Mouse (Mus musculus) liver, embryonic 11.5 days (tissue): ENCODE results near the gene Mettl23. TPM values are rescaled to one million over a fixed set of nuclear protein-coding genes. Genes with fewer than 3 reads are reported as not detected.
A peak's percentile ranks its signal among the peaks of the same experiment; 100 is the strongest.

ENCODE experiments used
- ATAC-seq: fragments of 200-750 bp; cut with Nextera tagmentation; replicated peaks from 2 replicates; pipeline ENCODE4 v1.8.0; 2017; ENCODE audit warnings: moderate number of reproducible peaks, mild to moderate bottlenecking, moderate TSS enrichment, moderate library complexity; ENCODE audit not compliant: low FRiP score
- DNase-seq: peaks from one replicate; pipeline ENCODE4 v3.0.0-alpha.2; 2017; ENCODE audit warnings: low spot score
- H3K27ac ChIP-seq: fragments of 300-500 bp; sonication (generic); 2 replicates; pipeline ENCODE4 v1.5.1; 2014; ENCODE audit warnings: mild to moderate bottlenecking, low read depth, low read length, control low read depth
- H3K27me3 ChIP-seq: fragments of 300-500 bp; sonication (generic); replicated peaks from 2 replicates; pipeline ENCODE4 v1.6.1; 2014; ENCODE audit warnings: low read length, mixed read lengths; ENCODE audit not compliant: control insufficient read depth, insufficient read depth
- H3K36me3 ChIP-seq: fragments of 300-500 bp; sonication (generic); 2 replicates; pipeline ENCODE4 v1.6.1; 2014; ENCODE audit warnings: mild to moderate bottlenecking, low read length, moderate library complexity, mixed read lengths; ENCODE audit not compliant: control insufficient read depth, insufficient read depth
- H3K4me1 ChIP-seq: fragments of 300-500 bp; sonication (generic); replicated peaks from 2 replicates; pipeline ENCODE4 v1.6.1; 2014; ENCODE audit warnings: low read length, mixed read lengths; ENCODE audit not compliant: control insufficient read depth, insufficient read depth
- H3K4me2 ChIP-seq: fragments of 300-500 bp; sonication (generic); 2 replicates; pipeline ENCODE4 v1.6.1; 2014; ENCODE audit warnings: mild to moderate bottlenecking, control low read depth, moderate library complexity
- H3K4me3 ChIP-seq: fragments of 300-500 bp; sonication (generic); 2 replicates; pipeline ENCODE4 v1.5.1; 2014; ENCODE audit warnings: low read depth, low read length, control low read depth
- H3K9ac ChIP-seq: fragments of 300-500 bp; sonication (generic); 2 replicates; pipeline ENCODE4 v1.6.1; 2014; ENCODE audit warnings: low read depth, low read length, control low read depth
- H3K9me3 ChIP-seq: fragments of 300-500 bp; sonication (generic); 2 replicates; pipeline ENCODE4 v1.6.1; 2016; ENCODE audit warnings: low read length, inconsistent platforms, mixed read lengths; ENCODE audit not compliant: control insufficient read depth
- WGBS: fragments of 180-500 bp; shearing (Covaris S2); extraction: QIAGEN DNeasy Blood & Tissue Kit; methylation state at CpG from one replicate; pipeline ENCODE4 v1.1.7; 2014; 5-methylcytosine and 5-hydroxymethylcytosine counted together
- polyA plus RNA-seq: library from polyadenylated mRNA; unstranded; fragments of >200 nt; fragmentation: Nextera tagmentation; extraction: Ambion mirVana; gene quantifications from 2 replicates; pipeline ENCODE4 v1.2.1, GENCODE M21; 2014

Gene Mettl23
- polyA plus RNA-seq, 1 experiment from 2014 or later: 65.1 TPM

DNA sequence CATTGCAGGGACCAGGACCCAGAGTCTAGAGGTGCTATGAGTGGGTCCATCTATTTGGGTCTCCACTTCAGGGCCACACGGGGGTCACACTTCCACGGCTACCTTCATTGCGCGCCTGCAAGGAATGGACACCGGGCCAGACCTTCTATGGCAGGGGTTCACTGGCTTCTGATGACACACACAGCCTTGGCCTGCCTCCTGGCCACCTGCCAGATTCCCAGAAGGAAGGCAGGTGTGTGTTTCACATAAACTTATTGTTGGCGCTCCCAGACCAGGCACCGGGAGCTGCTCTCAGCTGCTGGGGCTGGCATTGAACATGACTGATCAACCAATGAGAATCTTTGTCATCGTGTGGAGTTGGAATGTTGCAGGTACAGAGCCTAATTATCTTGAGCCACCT, 35.4 kb downstream of the Mettl23 start:
- H3K27ac ChIP-seq: no peak overlapping the region
- H3K4me1 ChIP-seq: no peaks in the 10 kb centered on the region; the same call in 1 of the 2 replicates
- no peak overlapping the region for H3K4me2 ChIP-seq
- no peak for ATAC-seq
- H3K27me3 ChIP-seq: no peaks in the 10 kb centered on the region
- no peak overlapping the region for H3K4me3 ChIP-seq
- no peak for DNase-seq
- H3K9me3 ChIP-seq: no peaks in the 10 kb centered on the region
- H3K9ac ChIP-seq: no peak overlapping the region
- 0 out of 2 replicates have a peak, but pooled peaks cover 3% of the 10 kb centered on the region for H3K36me3 ChIP-seq
- 93% methylated on average over 8 of the region's 8 CpGs for WGBS

- no peak overlapping the region for H3K4me2 ChIP-seq
- H3K27ac ChIP-seq: no peak overlapping the region
- DNase-seq (no peak), ATAC-seq (no peak)
- WGBS: 75% methylated on average over 7 of the region's 7 CpGs
- no peaks in the 10 kb centered on the region for H3K9me3 ChIP-seq
- H3K4me1 ChIP-seq: peaks cover 3% of the 10 kb centered on the region; the same call in 1 of the 2 replicates
- H3K4me3 ChIP-seq: no peak overlapping the region
- H3K36me3 ChIP-seq: no peaks in the 10 kb centered on the region
- H3K27me3 ChIP-seq: no peaks in the 10 kb centered on the region; the same call in 1 of the 2 replicates
- H3K9ac ChIP-seq: no peak overlapping the region
Observed at GRCm38 (mm10) chr11:116880839-116881238, 37.8 kb downstream of the Mettl23 start.

- Histone ChIP-seq H3K27me3 (no peaks in the 10 kb centered on the region; the same call in 1 of the 2 replicates), H3K27ac (no peak overlapping the region), H3K9ac (no peak overlapping the region), H3K9me3 (no peaks in the 10 kb centered on the region), H3K4me3 (no peak overlapping the region), H3K4me1 (peaks cover 3% of the 10 kb centered on the region; the same call in 1 of the 2 replicates), H3K36me3 (no peaks in the 10 kb centered on the region), H3K4me2 (no peak overlapping the region)
- 81% methylated on average over 5 of the region's 5 CpGs for WGBS
- DNase-seq: no peak
- ATAC-seq: no peak
Observed at GRCm38 (mm10) chr11:116881440-116881839, 38.4 kb downstream of the Mettl23 start.

- ATAC-seq (no peak), DNase-seq (no peak)
- Histone ChIP-seq H3K27ac (no peak overlapping the region), H3K4me3 (no peak overlapping the region), H3K9ac (no peak overlapping the region), H3K9me3 (no peaks in the 10 kb centered on the region), H3K36me3 (no peaks in the 10 kb centered on the region), H3K4me1 (peaks cover 3% of the 10 kb centered on the region; the same call in 1 of the 2 replicates), H3K27me3 (peaks cover 3% of the 10 kb centered on the region), H3K4me2 (no peak overlapping the region)
- WGBS: 78% methylated on average over 10 of the region's 10 CpGs
Observed at GRCm38 (mm10) chr11:116882446-116882845, 39.4 kb downstream of the Mettl23 start.

DNA sequence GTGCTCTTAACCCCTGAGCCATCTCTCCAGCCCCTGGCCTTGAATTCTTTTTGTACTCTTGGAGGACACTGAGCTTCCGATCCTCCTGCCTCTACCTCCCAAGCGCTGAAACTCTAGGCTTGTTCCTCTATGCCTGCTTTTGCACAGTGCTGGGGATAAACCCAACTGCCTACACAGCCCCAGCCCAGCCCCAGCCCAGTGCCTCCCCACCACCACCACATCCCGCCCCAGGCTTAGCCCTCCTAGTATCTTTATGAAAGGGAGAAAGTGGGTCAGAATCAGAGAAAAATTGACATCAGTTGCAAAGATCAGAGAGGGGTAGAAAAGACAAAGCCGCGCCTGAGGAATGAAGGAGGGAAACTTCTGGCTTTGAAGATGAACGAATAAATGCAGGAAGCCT, 41.0 kb downstream of the Mettl23 start:
- Histone ChIP-seq H3K4me2 (no peak overlapping the region), H3K27me3 (peaks cover 3% of the 10 kb centered on the region), H3K9me3 (no peaks in the 10 kb centered on the region), H3K4me1 (peaks cover 3% of the 10 kb centered on the region; the same call in 1 of the 2 replicates), H3K4me3 (no peak overlapping the region), H3K36me3 (no peaks in the 10 kb centered on the region), H3K27ac (no peak overlapping the region), H3K9ac (no peak overlapping the region)
- ATAC-seq: no peak
- DNase-seq: no peak
- WGBS: 75% methylated on average over 6 of the region's 6 CpGs

- 9% methylated on average over 27 of the region's 28 CpGs for WGBS
- no peak for ATAC-seq
- peak overlapping the region; percentile 17; the same call in 1 of the 2 replicates for H3K4me3 ChIP-seq
Observed at GRCm38 (mm10) chr11:116885275-116886151, 42.4 kb downstream of the Mettl23 start.

DNA sequence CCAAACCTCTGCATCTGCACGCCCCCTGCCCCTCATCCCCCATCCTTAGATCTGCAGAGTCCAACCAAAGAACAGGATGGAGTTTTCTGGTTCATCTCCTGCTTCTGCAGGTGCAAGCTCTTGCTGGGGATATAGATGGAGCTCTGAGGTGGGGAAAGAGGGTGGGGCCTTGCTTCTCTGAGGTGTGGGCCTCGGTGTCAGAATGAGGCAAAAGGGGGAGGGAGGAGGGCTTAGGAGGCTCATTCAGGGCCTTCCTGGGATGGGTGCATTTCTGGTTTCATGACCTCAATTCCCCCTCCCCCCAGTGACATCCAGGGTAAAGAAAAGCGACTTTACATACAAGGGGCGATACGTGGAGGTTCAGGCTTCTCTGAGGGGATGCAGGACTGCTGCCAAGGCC, 44.1 kb downstream of the Mettl23 start:
- H3K4me1 ChIP-seq: peaks cover 3% of the 10 kb centered on the region; the same call in 1 of the 2 replicates
- H3K27me3 ChIP-seq: peaks cover 8% of the 10 kb centered on the region
- 55% methylated on average over 5 of the region's 5 CpGs for WGBS

More at GRCm38 (mm10) chr11:116885275-116886151, 42.4 kb downstream of the Mettl23 start:
- DNase-seq: peak; percentile 69
- Histone ChIP-seq H3K27ac (no peak overlapping the region), H3K27me3 (peaks cover 5% of the 10 kb centered on the region), H3K36me3 (no peaks in the 10 kb centered on the region), H3K9me3 (no peaks in the 10 kb centered on the region), H3K9ac (no peak overlapping the region), H3K4me1 (peaks cover 3% of the 10 kb centered on the region; the same call in 1 of the 2 replicates), H3K4me2 (peak overlapping the region; percentile 54)

GRCm38 (mm10) chr11:116893532-116894442, 50.7 kb downstream of the Mettl23 start:
- H3K27ac ChIP-seq: no peak overlapping the region
- no peaks in the 10 kb centered on the region for H3K36me3 ChIP-seq
- no peak overlapping the region for H3K4me2 ChIP-seq
- H3K9me3 ChIP-seq: no peaks in the 10 kb centered on the region
- DNase-seq (no peak), ATAC-seq (no peak)
- peaks cover 5% of the 10 kb centered on the region; the same call in 1 of the 2 replicates for H3K27me3 ChIP-seq
- H3K9ac ChIP-seq: no peak overlapping the region
- H3K4me3 ChIP-seq: no peak overlapping the region
- H3K4me1 ChIP-seq: no peaks in the 10 kb centered on the region
- 72% methylated on average over 19 of the region's 19 CpGs for whole genome bisulfite sequencing

More for the DNA sequence above, 44.1 kb downstream of the Mettl23 start:
- Histone ChIP-seq H3K4me3 (no peak overlapping the region), H3K36me3 (no peaks in the 10 kb centered on the region), H3K9me3 (no peaks in the 10 kb centered on the region), H3K4me2 (no peak overlapping the region), H3K9ac (no peak overlapping the region), H3K27ac (no peak overlapping the region)
- DNase-seq (no peak), ATAC-seq (no peak)
